Mouse (Mus musculus): Measurements from ENCODE around the gene Zfpm1. TPM values are rescaled to one million over a fixed set of nuclear protein-coding genes. Genes with fewer than 3 reads are reported as not detected.
A peak's percentile ranks its signal among the peaks of the same experiment; 100 is the strongest.

The Zfpm1 gene
- polyA plus RNA-seq, 1 experiment from 2014 or later = 4.9 TPM

DNA sequence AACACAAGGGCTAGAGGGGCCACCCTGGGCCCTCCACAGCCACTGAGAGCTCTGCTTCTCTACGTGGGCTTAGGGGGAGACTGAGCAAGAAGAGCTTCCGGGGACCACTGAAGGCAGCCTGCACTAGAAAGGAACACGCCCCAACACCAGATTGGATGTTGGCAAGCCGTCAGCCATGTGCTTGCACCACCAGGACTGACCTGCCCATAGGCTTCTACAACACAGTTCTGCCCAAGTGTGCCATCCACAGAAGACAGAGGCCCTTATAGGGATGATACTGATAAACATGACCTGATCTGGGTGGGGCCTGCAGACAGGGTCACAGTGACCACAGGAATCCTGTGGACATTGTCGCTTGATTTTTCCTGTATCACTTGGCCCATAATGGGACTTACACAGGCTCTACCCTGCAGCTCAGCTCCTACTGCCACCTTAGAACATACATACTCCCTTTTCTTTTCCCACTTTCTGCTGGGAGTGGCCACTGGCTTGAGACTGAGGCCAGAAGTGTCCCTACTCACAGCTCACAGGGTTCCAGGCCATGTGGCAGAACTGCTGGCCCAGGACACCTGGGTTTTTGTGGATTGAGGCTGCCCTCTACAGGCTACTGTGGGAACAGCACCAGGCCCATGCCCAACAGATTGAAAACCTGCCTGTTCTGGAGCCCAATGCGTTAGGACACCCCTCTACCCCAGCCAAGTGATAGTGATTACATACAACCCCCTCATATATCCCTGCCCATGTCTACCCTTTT, 51.0 kb downstream of the Zfpm1 start:
- Histone ChIP-seq H3K4me3 (replicated peaks) (no peak overlapping the region), H3K36me3 (peaks cover 39% of the 10 kb centered on the region), H3K27ac (no peak overlapping the region), H3K4me1 (replicated peaks) (peaks cover 33% of the 10 kb centered on the region), H3K9ac (no peak overlapping the region), H3K27me3 (replicated peaks) (peaks cover 25% of the 10 kb centered on the region), H3K4me2 (replicated peaks) (no peak overlapping the region), H3K9me3 (no peaks in the 10 kb centered on the region)
- 65% methylated on average over 6 of the region's 6 CpGs for WGBS
- peak; percentile 27; the same call in 1 of the 2 replicates for ATAC-seq

DNA sequence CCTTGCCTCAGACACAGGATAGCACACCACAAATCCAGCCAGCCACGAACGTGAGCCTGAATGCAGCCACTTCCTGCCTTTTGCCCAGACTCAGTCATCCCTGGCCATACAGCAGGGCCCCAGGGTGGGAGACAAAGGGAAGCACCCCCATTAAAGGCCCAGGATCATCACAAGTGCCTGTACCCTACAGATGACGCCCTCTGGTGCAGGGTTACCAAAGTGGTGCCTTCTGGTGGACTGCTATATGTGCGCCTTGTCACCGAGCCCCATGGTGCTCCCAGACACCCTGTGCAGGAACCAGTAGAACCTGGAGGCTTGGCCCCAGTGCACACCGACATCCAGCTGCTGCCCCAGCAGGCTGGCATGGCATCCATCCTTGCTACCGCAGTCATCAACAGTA, 51.6 kb downstream of the Zfpm1 start:
- H3K27ac ChIP-seq = no peak overlapping the region
- no peaks in the 10 kb centered on the region for H3K9me3 ChIP-seq
- H3K4me2 ChIP-seq (replicated peaks) = no peak overlapping the region
- no peak overlapping the region for H3K4me3 ChIP-seq (replicated peaks)
- no peak overlapping the region for H3K9ac ChIP-seq
- peaks cover 39% of the 10 kb centered on the region for H3K36me3 ChIP-seq
- H3K4me1 ChIP-seq (replicated peaks) = peaks cover 33% of the 10 kb centered on the region
- ATAC-seq = no peak
- WGBS = 88% methylated on average over 7 of the region's 7 CpGs
- peaks cover 25% of the 10 kb centered on the region for H3K27me3 ChIP-seq (replicated peaks)

DNA sequence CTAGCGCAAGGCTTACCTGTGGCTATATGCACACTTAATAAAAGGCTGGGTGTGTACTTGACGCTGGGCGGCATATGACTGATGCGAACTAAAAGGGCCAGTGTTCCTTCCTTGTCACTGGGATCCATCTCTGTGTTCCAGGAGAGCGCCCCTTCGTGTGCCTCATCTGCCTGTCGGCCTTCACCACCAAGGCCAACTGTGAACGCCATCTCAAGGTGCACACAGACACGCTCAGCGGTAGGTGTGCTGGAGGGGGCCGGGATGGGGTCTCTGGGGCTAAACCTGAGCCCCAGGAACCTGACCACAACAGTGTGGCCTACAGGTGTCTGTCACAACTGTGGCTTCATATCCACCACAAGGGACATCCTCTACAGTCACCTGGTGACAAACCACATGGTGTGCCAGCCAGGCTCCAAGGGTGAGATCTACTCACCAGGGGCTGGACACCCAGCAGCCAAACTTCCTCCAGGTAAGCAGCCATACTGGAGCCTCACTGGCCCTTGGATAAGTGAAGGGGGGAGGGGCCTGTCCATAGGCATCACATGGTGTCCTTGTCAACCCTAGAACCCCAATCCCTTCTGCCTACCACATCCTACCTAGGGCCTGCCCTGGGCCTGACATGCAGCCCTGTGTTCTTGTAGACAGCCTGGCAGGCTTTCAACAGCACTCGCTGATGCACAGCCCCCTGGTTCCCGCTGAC, 53.0 kb downstream of the Zfpm1 start:
- Histone ChIP-seq H3K9me3 (no peaks in the 10 kb centered on the region), H3K36me3 (peaks cover 39% of the 10 kb centered on the region), H3K4me3 (replicated peaks) (no peak overlapping the region), H3K27ac (no peak overlapping the region), H3K9ac (no peak overlapping the region), H3K4me2 (replicated peaks) (0 out of 2 replicates have a peak overlapping the region, but pooled peaks have one; percentile 89), H3K27me3 (replicated peaks) (peaks cover 25% of the 10 kb centered on the region), H3K4me1 (replicated peaks) (peaks cover 22% of the 10 kb centered on the region)
- WGBS = 90% methylated on average over 13 of the region's 13 CpGs
- ATAC-seq = no peak

DNA sequence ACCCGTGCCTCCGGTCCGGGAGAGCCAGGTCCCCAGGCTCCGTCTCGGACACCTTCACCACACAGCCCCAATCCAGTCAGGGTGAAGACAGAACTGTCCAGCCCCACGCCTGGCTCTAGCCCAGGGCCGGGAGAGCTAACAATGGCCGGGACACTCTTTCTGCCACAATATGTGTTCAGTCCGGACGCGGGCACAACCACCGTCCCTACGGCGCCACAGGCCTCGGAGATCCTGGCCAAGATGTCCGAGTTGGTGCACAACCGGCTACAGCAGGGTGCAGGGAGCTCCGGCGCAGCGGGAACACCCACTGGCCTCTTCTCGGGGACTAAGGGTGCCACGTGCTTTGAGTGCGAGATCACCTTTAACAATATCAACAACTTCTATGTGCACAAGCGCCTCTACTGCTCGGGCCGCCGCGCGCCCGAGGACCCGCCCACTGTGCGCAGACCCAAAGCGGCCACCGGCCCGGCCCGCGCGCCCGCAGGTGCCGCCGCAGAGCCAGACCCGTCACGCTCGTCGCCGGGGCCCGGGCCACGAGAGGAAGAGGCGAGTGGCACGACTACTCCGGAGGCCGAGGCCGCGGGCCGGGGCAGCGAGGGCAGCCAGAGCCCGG, 53.8 kb downstream of the Zfpm1 start:
- peak; percentile 5; the same call in 1 of the 2 replicates for ATAC-seq
- Histone ChIP-seq H3K27ac (no peak overlapping the region), H3K27me3 (replicated peaks) (peaks cover 25% of the 10 kb centered on the region), H3K9me3 (no peaks in the 10 kb centered on the region), H3K4me3 (replicated peaks) (peak overlapping the region; percentile 48), H3K9ac (0 out of 2 replicates have a peak overlapping the region, but pooled peaks have one; percentile 34), H3K36me3 (peaks cover 39% of the 10 kb centered on the region), H3K4me2 (replicated peaks) (peak overlapping the region; percentile 89), H3K4me1 (replicated peaks) (peaks cover 15% of the 10 kb centered on the region)
- 31% methylated on average over 57 of the region's 57 CpGs for WGBS

DNA sequence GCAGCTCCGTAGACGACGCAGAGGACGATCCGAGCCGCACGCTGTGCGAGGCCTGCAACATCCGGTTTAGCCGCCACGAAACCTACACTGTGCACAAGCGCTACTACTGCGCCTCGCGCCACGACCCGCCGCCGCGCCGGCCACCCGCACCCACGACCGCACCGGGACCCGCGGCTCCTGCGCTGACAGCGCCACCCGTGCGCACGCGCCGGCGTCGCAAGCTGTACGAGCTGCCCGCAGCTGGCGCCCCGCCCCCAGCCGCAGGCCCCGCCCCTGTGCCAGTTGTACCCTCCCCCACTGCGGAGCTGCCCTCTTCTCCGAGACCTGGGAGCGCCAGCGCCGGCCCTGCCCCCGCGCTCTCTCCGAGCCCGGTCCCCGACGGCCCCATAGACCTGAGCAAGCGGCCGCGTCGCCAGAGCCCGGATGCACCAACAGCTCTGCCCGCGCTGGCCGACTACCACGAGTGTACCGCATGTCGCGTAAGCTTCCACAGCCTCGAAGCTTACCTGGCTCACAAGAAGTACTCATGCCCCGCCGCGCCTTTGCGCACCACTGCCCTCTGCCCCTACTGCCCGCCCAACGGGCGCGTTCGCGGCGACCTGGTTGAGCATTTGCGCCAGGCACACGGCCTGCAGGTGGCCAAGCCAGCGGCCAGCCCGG, 54.4 kb downstream of the Zfpm1 start:
- WGBS = 31% methylated on average over 81 of the region's 81 CpGs
- 0 out of 2 replicates have a peak overlapping the region, but pooled peaks have one; percentile 34 for H3K9ac ChIP-seq
- peaks cover 9% of the 10 kb centered on the region for H3K4me1 ChIP-seq (replicated peaks)
- H3K27ac ChIP-seq = no peak overlapping the region
- peaks cover 39% of the 10 kb centered on the region for H3K36me3 ChIP-seq
- H3K4me3 ChIP-seq (replicated peaks) = peak overlapping the region; percentile 48
- peaks cover 25% of the 10 kb centered on the region for H3K27me3 ChIP-seq (replicated peaks)
- ATAC-seq = peak; percentile 50
- peak overlapping the region; percentile 89 for H3K4me2 ChIP-seq (replicated peaks)
- H3K9me3 ChIP-seq = no peaks in the 10 kb centered on the region

DNA sequence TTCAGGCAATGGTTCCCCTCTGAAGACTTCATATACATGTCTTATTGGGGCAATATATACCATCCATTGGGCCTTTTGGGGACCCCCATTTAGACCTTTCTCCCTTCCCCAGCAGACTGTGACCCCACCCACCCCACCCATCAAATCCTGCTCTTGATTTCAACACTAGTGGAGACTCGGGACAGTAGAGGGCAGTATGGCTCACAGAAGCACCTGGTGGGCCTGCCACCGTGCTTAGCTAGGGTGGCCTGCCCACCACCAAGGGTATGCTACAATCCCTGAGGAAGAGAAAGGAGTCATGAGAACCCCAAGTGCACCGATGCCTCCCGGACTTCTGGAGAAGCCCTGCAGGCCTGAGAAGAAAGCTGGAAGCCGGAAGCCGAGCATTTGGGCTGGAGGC, 56.9 kb downstream of the Zfpm1 start:
- no peak for ATAC-seq
- H3K9me3 ChIP-seq = no peaks in the 10 kb centered on the region

DNA sequence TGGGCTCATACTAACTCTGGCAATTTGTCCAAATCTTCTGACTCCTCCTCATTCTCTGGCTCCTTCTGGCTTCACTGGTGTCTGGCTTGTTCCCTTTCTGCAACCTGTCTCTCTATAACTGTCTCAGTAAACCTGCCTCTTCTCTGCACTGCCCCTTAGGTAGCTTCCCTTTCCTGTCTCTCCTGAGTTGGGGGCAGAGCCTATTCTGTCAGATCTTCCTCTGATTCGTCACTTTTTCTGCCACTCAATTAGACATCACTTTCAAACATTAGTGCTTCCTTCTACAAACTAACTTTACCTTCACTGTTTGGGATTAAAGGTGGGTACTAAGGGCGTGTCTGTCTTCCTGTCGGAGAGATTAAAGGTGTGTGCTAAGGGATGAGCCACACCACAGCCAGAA, 58.8 kb downstream of the Zfpm1 start:
- Histone ChIP-seq H3K36me3 (peaks cover 17% of the 10 kb centered on the region), H3K4me2 (replicated peaks) (no peak overlapping the region), H3K4me3 (replicated peaks) (no peak overlapping the region), H3K9me3 (no peaks in the 10 kb centered on the region), H3K27me3 (replicated peaks) (peaks cover 23% of the 10 kb centered on the region), H3K4me1 (replicated peaks) (peaks cover 29% of the 10 kb centered on the region), H3K27ac (no peak overlapping the region), H3K9ac (no peak overlapping the region)
- ATAC-seq = no peak
- 85% methylated on average over 3 of the region's 3 CpGs for WGBS

More for the DNA sequence above, 56.9 kb downstream of the Zfpm1 start:
- Histone ChIP-seq H3K4me3 (replicated peaks) (no peak overlapping the region), H3K27me3 (replicated peaks) (peaks cover 29% of the 10 kb centered on the region), H3K9ac (no peak overlapping the region), H3K36me3 (peaks cover 36% of the 10 kb centered on the region), H3K4me2 (replicated peaks) (no peak overlapping the region), H3K27ac (no peak overlapping the region), H3K4me1 (replicated peaks) (peaks cover 21% of the 10 kb centered on the region)
- 52% methylated on average over 6 of the region's 6 CpGs for WGBS

DNA sequence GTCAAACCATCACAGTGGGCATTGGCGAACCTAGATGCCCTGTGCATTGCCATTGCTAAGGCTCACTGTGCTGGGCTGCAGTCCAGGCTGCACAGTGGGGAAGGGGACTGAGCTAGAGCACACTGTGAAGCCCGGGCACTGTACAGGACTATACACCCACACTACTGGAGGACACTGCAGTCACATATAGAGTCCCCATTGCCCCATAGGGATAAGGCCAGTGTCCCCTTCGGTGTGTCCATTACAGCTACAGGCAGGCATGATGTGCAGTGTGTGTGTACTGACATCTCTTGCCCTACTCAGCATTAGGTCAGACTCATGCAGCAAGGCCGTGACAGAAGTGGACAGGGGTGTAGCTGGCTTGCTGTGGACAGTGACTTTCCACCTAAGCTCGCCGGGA, 59.8 kb downstream of the Zfpm1 start:
- H3K9me3 ChIP-seq = no peaks in the 10 kb centered on the region
- no peak overlapping the region for H3K27ac ChIP-seq
- H3K9ac ChIP-seq = no peak overlapping the region
- WGBS = 82% methylated on average over 6 of the region's 6 CpGs
- H3K27me3 ChIP-seq (replicated peaks) = peaks cover 15% of the 10 kb centered on the region
- H3K36me3 ChIP-seq = peaks cover 7% of the 10 kb centered on the region; the same call in 1 of the 2 replicates
- H3K4me1 ChIP-seq (replicated peaks) = peaks cover 26% of the 10 kb centered on the region
- ATAC-seq = no peak
- no peak overlapping the region for H3K4me3 ChIP-seq (replicated peaks)
- no peak overlapping the region for H3K4me2 ChIP-seq (replicated peaks)

DNA sequence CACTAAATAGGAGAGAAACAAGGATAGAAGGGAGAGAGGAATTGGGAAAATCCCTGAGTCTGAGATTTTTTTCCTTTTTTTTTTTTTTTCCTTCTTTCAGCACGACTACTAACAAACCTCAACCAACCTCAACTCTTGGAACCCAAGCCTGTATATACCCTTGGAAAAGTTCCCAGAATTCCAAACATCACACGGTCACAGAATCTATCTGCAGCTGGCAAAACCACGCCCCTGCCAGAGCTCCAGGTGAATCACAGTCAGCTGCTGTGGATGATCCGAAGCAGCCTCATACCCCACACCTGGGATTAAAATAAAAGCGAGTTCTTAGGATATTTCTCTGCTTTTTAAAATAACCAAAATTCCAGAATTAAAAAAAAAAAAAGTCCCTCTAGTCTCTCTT, 60.4 kb downstream of the Zfpm1 start:
- WGBS = 26% methylated on average over 5 of the region's 5 CpGs
- no peak for ATAC-seq
- Histone ChIP-seq H3K4me2 (replicated peaks) (peak overlapping the region; percentile 56; the same call in 1 of the 2 replicates), H3K4me1 (replicated peaks) (peaks cover 26% of the 10 kb centered on the region), H3K27ac (no peak overlapping the region), H3K4me3 (replicated peaks) (no peak overlapping the region), H3K27me3 (replicated peaks) (peaks cover 10% of the 10 kb centered on the region), H3K9me3 (no peaks in the 10 kb centered on the region), H3K9ac (no peak overlapping the region), H3K36me3 (peaks cover under 1% of the 10 kb centered on the region; the same call in 1 of the 2 replicates)

DNA sequence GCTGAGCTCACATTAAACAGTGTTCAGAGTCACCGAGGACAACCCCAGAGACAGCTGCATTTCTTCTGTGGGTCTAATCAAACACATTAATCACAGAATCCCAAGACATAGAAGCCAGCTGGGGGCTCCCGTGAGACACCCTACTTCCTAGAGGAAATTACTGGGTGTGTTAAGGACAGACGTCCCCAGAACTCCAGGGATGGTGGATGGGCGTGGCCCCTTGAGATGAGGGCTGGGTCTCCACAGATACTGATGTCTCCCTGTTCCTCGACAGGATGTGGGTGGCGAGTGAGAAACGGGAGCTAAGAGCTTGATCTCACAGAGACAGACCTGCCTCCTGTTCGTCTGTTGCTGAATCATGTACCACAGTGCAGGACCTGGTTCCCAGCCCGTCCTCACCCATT, 60.9 kb downstream of the Zfpm1 start:
- Histone ChIP-seq H3K4me2 (replicated peaks) (peak overlapping the region; percentile 56), H3K4me3 (replicated peaks) (no peak overlapping the region), H3K36me3 (no peaks in the 10 kb centered on the region), H3K27ac (no peak overlapping the region), H3K4me1 (replicated peaks) (peaks cover 26% of the 10 kb centered on the region), H3K9me3 (no peaks in the 10 kb centered on the region), H3K27me3 (replicated peaks) (peaks cover 6% of the 10 kb centered on the region), H3K9ac (no peak overlapping the region)
- under 1% methylated on average over 9 of the region's 9 CpGs for WGBS
- 0 out of 2 replicates have a peak, but pooled peaks have one; percentile 31 for ATAC-seq

DNA sequence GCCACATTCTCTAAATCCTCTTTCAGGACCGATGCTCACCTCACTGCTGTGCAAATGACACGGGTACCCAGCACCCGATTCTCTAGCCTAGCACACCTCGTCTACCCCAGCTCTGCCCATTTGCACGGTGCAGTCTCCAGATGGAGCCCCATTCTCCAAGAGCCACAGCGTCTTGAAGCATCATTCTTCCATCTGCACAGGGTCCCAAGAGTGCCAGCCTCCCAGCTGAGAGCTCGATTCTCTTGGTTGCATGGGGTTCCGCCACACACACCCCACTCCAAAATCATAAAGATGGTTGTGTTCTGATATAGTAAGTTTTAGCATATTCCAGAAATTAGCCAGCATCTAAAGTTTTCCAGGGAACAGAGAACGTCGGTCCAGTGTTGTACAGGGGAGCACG, 61.4 kb downstream of the Zfpm1 start:
- Histone ChIP-seq H3K9me3 (no peaks in the 10 kb centered on the region), H3K9ac (peak overlapping the region; percentile 28; the same call in 1 of the 2 replicates), H3K4me2 (replicated peaks) (peak overlapping the region; percentile 56), H3K36me3 (no peaks in the 10 kb centered on the region), H3K27ac (no peak overlapping the region), H3K4me3 (replicated peaks) (no peak overlapping the region; the same call in 1 of the 2 replicates), H3K4me1 (replicated peaks) (peaks cover 26% of the 10 kb centered on the region), H3K27me3 (replicated peaks) (peaks cover 4% of the 10 kb centered on the region; the same call in 1 of the 2 replicates)
- 6% methylated on average over 11 of the region's 11 CpGs for WGBS
- ATAC-seq = no peak

Data from intestine, embryonic 15.5 days (tissue).